Mouse (Mus musculus): Measurements from ENCODE around the gene Chuk. TPM values are rescaled to one million over a fixed set of nuclear protein-coding genes. Genes with fewer than 3 reads are reported as not detected.

The Chuk gene
- total RNA-seq, 2 experiments from 2014 or later, result 47.1 to 58.0 TPM

DNA sequence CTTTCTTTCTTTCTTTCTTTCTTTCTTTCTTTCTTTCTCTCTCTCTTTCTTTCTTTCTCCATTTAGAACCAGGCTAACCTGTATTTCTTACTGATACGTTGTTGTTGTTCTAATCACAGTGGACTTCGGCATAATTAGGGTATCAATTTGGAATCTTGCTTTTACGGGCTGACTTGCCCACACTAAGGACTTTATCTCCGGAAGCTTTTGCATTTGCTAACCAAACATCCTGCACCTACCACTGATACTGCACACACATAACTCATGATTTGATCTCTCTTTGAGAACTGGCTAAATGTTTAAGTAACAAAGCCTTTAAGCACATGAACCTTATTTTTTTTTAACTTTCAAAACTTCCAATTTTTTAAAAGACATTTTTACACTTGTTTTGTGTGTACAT lies 56.9 kb downstream of the Chuk start:
- H3K27ac ChIP-seq, result no peak overlapping the region

GRCm38 (mm10) chr19:44049282-44049681 lies 58.0 kb downstream of the Chuk start:
- no peak for TF ChIP-seq CTCF (conservative IDR thresholded peaks at IDR 0.05)
- no peak overlapping the region for H3K4me3 ChIP-seq
- DNase-seq (ENCODE audit: low spot score in 2 of 2), result no peak
- H3K27ac ChIP-seq, result no peak overlapping the region

More for the DNA sequence above, 56.9 kb downstream of the Chuk start:
- H3K4me3 ChIP-seq, result no peak overlapping the region
- no peak for TF ChIP-seq CTCF (conservative IDR thresholded peaks at IDR 0.05)
- DNase-seq (ENCODE audit: low spot score in 2 of 2), result no peak

DNA sequence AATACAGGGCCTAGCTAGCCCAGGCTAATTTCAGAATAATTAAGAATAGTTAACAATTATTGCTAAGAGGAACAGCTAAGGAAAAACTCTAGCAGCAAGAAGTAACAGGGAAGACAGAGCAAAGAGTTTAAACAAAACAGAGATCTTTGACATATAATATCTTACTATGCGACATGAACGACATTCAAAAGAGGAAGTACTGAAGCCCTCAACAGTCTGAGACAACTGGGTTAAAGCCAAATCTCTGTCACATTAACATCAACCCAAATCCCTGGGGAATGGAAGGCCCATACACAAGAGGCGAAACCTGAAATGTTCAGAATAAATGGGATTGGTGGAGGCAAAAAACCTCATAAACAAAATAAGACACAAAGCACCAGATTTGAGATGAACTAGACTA lies 61.4 kb downstream of the Chuk start:
- no peak for TF ChIP-seq CTCF (conservative IDR thresholded peaks at IDR 0.05)
- H3K27ac ChIP-seq, result no peak overlapping the region
- DNase-seq (ENCODE audit: low spot score in 2 of 2), result no peak
- no peak overlapping the region for H3K4me3 ChIP-seq

GRCm38 (mm10) chr19:44042121-44042520 lies 65.2 kb downstream of the Chuk start:
- no peak for TF ChIP-seq CTCF (conservative IDR thresholded peaks at IDR 0.05)
- DNase-seq (ENCODE audit: low spot score in 2 of 2), result no peak
- no peak overlapping the region for H3K4me3 ChIP-seq
- H3K27ac ChIP-seq, result no peak overlapping the region; the same call in 1 of the 2 replicates

- no peak for TF ChIP-seq CTCF (conservative IDR thresholded peaks at IDR 0.05)
- no peak for DNase-seq (ENCODE audit: low spot score in 2 of 2)
- Histone ChIP-seq H3K27ac (no peak overlapping the region), H3K4me3 (no peak overlapping the region)
These were observed 73.9 kb downstream of the Chuk start for GRCm38 (mm10) chr19:44033396-44033795.

- no peak for TF ChIP-seq CTCF (conservative IDR thresholded peaks at IDR 0.05)
- no peak for DNase-seq (ENCODE audit: low spot score in 2 of 2)
- H3K4me3 ChIP-seq, result no peak overlapping the region
- H3K27ac ChIP-seq, result no peak overlapping the region
These were observed 75.1 kb downstream of the Chuk start for GRCm38 (mm10) chr19:44032046-44032744.

GRCm38 (mm10) chr19:44030024-44030423 lies 77.3 kb downstream of the Chuk start:
- no peak overlapping the region for H3K27ac ChIP-seq
- no peak overlapping the region for H3K4me3 ChIP-seq
- no peak for DNase-seq (ENCODE audit: low spot score in 2 of 2)
- no peak for TF ChIP-seq CTCF (conservative IDR thresholded peaks at IDR 0.05)

DNA sequence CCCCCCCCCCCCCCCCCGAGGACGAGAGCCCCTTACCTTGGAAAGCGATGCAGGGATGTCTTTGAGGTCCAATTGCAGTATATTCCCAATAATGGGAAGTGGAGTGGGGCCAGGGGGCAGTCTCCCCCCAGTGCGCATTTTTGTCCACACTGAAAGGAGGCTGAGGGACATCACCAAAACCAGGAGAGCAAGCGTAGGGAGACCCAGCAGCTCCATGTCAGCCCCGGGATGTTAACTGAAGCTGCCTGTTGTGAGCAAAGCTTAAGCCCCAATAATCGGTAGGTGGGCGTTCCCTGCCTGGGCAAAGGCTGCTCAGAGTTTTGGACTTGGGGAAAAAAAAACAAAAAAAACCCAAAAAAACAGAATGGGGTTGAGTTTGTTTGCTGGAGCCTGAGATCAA lies 78.3 kb downstream of the Chuk start, which contains the start of gene Cyp2c23:
Cyp2c23 (minus strand) TSS at position 237 of the 400 bp plus-strand sequence.
- no peak within 1 kb of the TSS for H3K27ac ChIP-seq
- TF ChIP-seq CTCF (conservative IDR thresholded peaks at IDR 0.05), result no peak
- no peak within 1 kb of the TSS for H3K4me3 ChIP-seq
- DNase-seq (ENCODE audit: low spot score in 2 of 2), result no peak

- DNase-seq (ENCODE audit: low spot score in 2 of 2), result no peak
These were observed 80.2 kb downstream of the Chuk start for GRCm38 (mm10) chr19:44026956-44027530.

GRCm38 (mm10) chr19:44024921-44025585 lies 82.2 kb downstream of the Chuk start:
- Histone ChIP-seq H3K4me3 (no peak overlapping the region), H3K27ac (no peak overlapping the region)
- no peak for DNase-seq (ENCODE audit: low spot score in 2 of 2)
- TF ChIP-seq CTCF (conservative IDR thresholded peaks at IDR 0.05), result no peak

More at GRCm38 (mm10) chr19:44026956-44027530, 80.2 kb downstream of the Chuk start:
- no peak overlapping the region for H3K27ac ChIP-seq
- TF ChIP-seq CTCF (conservative IDR thresholded peaks at IDR 0.05), result no peak
- no peak overlapping the region for H3K4me3 ChIP-seq

Other genes with a start within 250 kb of the Chuk start
- 1 to 10 TPM; 9.2 to 9.3 TPM for gene Dnmbp, start 167.3 kb downstream of the Chuk start, total RNA-seq (2021)
- gene Cpn1, start 120.9 kb downstream of the Chuk start, total RNA-seq (2021), result under 1 TPM in 1 of 2 experiments, not detected in 1; 0.36 TPM
- not detected for gene Cyp2c23, start 78.3 kb downstream of the Chuk start, total RNA-seq (2021)
- 10 to 100 TPM; 17.8 to 20.4 TPM for gene Erlin1, start 37.7 kb downstream of the Chuk start, total RNA-seq (2021)
- 10 to 100 TPM; 18.0 to 19.4 TPM for gene Cwf19l1, start 28.4 kb upstream of the Chuk start, total RNA-seq (2021)
- gene Bloc1s2, start 39.0 kb upstream of the Chuk start, total RNA-seq (2021), result 10 to 100 TPM; 58.3 to 60.8 TPM
- gene Pkd2l1, start 85.0 kb upstream of the Chuk start, total RNA-seq (2021), result under 1 TPM; 0.15 to 0.31 TPM
- 1 to 10 TPM; 1.6 to 2.2 TPM for gene Scd3, start 95.8 kb upstream of the Chuk start, total RNA-seq (2021)
- 100 to 1,000 TPM; 597 to 622 TPM for gene Scd2, start 186.2 kb upstream of the Chuk start, total RNA-seq (2021)
- gene Scd4, start 225.6 kb upstream of the Chuk start, total RNA-seq (2021), result 1 to 10 TPM; 2.3 to 2.5 TPM

All from layer of hippocampus, adult 2 months (tissue).